Mouse (Mus musculus): Measurements from ENCODE around the gene Pcsk6.

Pcsk6 gene

DNA sequence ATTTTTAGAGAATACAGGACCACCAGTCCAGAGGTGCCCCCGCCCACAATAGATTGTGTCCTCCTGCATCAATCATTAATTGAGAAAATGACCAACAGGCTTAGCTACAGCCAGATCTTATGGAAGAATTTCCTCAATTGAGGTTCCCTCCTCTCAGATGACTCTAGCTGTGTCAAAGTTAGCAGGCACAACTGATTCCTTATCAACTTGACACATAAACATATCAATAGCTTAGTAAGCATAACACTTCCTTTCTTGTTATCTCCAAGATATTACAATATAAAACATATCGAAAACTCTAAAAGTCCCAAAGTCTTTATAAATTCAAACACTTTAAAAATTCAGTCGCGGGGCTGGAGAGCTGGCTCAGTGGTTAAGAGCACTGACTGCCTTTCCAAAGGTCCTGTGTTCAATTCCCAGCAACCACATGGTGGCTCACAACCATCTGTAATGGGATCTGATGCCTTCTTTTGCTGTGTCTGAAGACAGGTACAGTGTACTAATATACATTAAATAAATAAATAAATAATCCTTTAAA lies 192.5 kb downstream of the Pcsk6 start:
- WGBS = 88% methylated on average over 4 of the region's 4 CpGs

DNA sequence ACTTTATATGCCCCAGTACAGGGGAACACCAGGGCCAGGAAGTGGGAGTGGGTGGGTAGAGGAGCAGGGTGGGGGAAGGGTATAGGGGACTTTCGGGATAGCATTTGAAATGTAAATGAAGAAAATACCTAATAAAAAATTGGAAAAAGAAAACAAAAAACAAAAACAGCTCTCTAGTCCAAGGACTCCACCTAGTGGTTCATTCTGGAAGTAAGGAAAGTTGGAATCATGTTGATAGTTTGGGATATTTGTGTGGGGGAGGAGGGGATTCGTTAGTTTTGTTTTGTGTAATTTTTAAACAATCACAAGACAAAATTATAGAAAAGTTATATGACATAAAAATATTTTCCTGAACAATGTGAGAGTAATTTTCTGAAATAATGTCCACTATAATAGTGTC lies 193.8 kb downstream of the Pcsk6 start:
- 1% methylated on average over 2 of the region's 2 CpGs for WGBS

DNA sequence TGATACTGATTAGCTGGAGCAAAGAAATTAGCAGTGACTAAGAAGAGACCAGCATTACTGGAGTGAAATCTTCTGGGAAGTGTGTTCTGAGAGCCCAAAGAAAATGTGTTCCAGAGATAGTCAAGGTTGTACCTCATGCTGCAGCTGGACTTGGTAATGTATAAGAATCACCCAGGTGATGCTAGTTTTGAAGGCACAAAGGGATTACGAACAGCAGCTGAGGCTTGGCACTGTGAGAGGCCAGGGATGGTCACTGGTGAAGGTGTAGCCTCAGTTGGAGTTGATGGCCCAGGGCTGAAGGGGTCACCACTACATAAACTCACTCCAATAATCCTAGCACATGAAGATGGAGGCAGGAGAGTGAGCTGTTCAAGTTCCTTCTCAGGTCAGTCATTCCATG lies 197.2 kb downstream of the Pcsk6 start, which contains the start of gene Snrpa1:
TSS of gene Snrpa1 (plus strand) at position 301 of the 400 bp plus-strand sequence.
- WGBS = 89% methylated on average over 1 of the region's 1 CpGs

DNA sequence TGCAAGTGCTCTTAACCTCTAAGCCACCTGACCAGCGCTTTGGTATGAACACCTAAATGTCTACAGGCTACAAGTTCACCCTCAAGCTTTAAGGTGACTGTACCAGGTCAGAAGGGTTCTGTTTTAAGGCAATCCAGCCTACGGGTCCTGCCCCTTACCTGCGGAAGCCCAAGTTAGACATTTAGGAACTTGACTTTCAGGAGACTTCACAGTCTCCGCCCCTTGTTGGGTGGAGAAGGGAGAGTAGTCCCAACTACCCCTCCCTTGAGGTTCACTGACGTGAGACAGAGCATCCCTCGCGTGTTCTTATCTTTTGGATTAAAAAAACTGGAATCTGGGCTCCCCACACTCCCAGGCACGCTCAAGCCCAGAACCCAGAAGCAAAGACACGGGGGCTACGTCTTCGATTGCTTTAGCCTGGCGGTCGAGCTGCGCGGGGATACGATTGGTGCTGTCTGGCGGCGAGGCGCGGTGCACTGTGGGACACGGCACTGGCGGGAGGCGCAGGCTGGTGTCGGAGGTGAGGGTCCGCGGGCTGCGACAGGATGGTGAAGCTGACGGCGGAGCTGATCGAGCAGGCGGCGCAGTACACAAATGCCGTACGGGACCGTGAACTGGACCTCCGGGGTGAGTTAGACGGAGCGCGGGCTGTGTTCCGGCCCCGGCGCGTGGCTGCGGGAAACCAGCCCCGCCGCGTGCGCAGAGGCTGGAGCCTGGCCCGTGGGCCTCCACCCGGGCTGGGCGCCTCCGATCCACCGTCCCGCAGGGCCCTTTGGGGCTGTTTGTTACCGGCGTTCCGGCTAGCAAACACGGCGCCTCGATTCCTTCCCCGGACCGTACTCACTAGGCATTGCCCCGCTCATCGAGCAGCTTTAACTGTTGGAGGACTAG lies 198.8 kb downstream of the Pcsk6 start:
- 1% methylated on average over 64 of the region's 64 CpGs for WGBS

DNA sequence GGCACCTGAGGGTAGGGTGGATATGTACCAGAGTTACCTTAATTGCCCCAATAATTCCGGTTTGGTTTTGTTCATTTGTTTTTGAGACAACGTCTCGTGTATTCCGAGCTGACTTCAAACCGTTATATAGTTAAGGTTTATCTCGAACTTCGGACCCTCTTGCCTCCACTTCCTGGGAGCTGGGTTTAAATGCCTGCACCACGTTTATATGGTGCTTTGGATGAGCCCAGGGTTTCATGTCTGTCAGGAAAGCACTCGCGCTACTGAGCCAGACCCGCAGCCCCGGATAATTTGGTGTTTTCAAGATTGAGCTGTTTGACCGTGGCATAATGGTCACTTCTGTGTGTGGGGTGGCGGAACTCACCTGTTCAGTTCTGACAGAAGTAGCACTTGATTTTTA lies 199.5 kb downstream of the Pcsk6 start:
- WGBS = 1% methylated on average over 14 of the region's 14 CpGs

DNA sequence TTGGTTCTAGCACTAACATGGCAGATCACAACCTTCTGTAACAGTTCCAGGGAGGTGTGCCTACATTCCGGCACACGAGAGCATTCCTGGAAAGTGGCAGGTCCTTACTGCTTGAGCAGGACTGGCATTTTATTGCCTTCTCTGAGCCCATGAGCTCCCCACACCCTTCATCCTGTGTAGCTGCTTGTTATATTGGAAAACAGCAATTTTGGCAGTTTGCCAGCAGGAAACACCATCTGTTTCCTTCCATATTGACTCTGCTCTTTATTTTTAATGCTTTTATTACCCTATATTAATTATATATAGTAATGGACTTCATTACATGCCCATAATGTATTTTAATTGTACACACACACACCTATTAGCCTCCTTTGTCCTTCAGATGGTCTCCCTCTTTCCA lies 214.9 kb downstream of the Pcsk6 start:
- WGBS = 66% methylated on average over 2 of the region's 2 CpGs

DNA sequence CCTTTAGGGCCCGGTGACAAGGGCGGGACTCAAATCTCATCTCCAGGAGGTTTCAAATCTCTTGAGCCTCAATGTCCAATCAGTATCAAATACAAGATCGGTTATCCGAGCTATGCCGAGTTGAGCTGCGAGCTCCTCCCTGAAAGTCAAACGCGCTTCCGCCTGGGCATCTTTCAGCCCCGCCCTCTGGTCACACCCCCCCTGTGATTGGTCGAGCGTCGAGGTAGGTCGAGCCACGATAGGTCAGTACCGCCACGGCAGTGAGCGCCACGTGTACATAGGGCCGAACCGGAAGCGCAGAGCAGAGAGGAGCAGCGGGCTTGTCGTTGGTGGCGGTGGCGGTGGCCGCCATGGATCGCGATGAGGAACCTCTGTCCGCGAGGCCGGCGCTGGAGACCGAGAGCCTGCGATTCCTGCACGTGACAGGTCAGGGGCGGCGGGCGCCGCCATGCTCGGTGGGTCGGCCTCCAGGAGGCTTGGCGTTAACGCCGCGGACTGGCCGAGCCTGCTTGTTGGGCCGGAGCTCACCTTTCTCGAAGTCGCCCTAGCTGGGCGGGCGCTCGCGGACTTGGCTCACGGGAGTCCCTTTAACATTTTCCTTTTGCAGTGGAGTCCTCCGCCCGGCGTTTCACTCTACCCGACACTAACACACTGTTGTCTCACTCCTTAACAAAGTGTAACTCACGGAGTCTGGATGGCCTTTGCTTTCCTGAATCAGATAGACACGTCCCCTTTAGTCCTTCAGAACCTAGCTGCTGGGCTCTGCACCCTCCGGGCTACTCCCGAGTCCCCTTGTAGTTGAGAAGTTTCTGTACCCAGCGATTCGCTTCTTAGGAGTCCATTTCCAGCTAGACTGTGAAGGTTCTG lies 218.1 kb downstream of the Pcsk6 start, which contains the start of gene Selenos:
TSS of gene Selenos (plus strand) at position 286 of the 867 bp plus-strand sequence.
- under 1% methylated on average over 65 of the region's 65 CpGs for WGBS

DNA sequence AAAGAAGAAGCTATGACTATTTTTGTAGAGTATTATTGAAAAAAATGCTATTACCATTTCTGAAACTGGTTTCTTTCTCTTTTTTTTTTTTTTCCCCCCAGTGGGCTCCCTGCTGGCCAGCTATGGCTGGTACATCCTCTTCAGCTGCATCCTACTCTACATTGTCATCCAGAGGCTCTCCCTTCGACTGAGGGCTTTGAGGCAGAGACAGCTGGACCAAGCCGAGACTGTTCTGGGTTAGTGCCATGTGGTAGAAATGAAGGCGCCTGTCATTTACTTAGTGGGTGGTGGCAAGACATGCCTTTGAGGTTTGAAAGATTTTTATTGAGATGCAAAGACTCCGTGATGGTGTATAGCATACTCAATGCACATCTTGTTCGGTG lies 218.7 kb downstream of the Pcsk6 start:
- WGBS = 25% methylated on average over 5 of the region's 5 CpGs

DNA sequence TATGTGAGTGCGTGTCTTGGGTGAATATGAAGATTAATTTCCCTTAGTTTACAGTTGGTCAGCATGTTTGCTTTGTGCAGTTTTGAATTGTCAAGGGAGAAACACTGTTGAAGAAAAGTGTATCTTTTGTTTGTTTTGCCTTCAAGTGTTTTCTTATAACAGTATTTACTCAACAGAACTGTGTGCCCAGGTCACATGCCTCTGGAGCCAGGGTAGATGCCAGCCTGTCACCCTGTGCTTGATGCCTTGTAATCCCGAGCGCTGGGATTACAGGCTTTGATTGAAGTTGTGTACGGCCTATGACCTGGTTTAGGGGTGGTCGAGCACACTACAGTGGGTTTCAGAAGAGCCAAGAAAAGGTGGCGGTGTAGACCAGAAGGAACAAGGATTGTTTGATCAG lies 222.2 kb downstream of the Pcsk6 start:
- 90% methylated on average over 6 of the region's 6 CpGs for WGBS

DNA sequence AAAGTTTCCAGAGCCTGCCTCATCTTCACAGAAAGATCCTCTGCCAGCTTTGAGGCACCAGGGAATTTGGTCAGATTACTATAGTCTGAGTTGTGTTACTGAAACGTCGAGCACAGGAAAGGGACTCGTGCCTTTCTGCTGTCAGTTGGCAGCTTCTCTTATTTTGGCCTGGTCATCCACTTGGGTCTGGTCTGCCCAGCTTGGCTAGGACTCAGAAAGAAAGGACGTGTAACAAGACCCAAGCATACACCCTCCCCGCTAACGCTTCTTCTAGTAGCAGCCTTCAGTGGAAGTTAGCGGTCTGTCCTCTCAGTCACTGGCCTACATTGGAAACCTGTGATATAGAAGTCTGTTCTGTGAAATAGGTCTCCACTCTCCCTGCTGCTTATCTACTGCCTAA lies 223.0 kb downstream of the Pcsk6 start:
- 65% methylated on average over 7 of the region's 7 CpGs for WGBS

DNA sequence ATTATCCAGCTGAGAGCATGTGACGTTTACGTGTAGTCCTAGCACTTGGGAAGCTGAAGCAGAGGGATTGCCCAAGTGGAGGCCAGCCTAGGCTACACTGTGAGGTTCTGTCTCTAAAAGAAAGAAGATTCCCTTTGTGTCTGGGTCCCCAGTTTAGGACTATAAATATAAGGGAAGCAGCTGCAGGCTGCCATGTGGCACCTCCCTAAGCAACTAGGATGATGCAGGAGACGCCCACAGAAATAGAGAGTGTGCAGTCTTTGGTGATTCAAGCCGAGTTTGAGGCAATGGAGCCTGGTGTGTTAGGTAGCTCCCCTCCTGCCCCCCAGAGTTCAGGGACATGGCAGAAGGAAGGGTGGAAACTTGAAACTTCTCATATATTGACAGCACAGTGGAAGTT lies 226.1 kb downstream of the Pcsk6 start:
- WGBS = 51% methylated on average over 4 of the region's 4 CpGs

DNA sequence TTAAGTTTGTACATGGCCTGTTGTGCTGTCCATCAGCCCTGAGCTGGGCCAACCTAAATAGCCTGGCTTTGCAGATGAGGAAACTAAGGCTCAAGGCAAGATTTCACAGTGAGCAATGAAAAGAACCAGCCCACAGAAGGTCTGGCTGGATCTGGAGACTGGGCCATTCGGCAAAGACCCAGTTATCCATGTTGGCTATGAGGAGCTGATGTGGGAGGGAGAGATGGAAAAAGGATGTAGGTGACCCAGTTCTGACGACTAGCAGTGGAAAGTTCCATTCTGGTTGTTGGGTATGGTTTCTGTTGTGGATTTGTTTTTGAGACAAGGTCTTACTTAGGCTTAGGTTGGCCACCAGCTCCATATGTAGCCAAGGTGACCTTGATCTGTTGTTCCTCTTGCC lies 226.5 kb downstream of the Pcsk6 start:
- 48% methylated on average over 2 of the region's 2 CpGs for WGBS

DNA sequence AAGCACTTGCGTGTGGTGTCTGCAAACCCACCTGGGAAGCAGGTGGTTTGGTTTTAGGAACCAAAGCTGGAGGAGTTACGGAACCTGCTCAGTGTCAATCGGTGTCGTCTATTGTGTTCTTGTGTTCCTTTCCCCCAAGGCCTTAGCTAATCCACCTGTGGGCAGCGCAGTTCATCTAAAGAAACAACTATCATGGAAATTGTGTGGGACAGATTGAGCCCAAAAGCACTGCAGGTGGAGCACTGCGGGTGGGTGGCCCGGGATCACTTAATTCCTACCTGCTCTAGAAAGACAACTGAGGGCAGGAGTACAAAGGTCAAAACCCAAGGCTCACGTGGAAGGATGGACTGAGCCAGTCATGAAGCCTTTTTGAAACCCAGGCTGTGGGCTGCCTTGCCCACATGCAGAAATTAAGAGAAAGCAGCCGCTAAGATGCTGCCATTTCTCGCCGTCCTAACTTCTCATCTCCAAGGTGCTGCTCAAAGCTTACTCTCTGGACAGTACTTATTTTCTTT lies 229.2 kb downstream of the Pcsk6 start:
- WGBS = 84% methylated on average over 11 of the region's 11 CpGs

DNA sequence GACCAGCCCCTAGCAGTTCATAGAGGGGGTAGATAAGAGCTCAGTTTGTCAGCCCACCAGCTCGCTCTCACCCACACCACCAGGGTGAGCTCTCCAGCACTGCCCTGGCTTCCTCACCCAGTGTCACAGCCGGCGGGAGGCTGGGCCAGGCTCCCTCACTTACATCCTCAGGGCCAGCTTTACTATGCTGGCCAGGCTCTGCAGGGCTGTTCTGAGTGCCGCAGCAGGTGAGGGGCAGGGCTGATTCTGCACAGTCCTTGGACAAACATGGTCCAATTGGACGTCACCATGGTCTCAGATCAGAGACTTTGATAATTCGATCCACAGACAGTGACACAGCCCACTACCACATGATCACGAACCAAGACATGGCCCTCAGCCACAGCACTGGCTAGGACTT lies 230.0 kb downstream of the Pcsk6 start:
- 90% methylated on average over 7 of the region's 7 CpGs for WGBS

DNA sequence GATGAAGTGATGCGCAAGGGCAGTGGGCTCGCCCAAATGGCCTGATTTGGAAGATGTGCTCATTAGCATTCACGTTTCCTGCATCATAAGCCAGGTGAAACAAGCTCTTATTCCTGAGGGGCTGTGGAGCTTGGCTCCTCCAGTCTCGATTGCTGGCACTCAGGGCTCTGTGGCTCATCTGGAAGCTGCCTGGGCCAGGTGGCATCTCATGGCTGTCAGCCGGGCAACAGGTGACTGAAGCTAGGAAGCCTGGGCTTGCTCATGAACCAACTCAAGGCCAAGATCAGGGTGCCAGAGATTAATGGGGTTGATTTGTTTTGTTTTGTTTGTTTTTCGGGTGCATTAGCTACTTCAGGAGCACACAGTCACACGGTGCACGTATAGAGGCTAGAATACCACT lies 231.1 kb downstream of the Pcsk6 start:
- WGBS = 90% methylated on average over 8 of the region's 8 CpGs

DNA sequence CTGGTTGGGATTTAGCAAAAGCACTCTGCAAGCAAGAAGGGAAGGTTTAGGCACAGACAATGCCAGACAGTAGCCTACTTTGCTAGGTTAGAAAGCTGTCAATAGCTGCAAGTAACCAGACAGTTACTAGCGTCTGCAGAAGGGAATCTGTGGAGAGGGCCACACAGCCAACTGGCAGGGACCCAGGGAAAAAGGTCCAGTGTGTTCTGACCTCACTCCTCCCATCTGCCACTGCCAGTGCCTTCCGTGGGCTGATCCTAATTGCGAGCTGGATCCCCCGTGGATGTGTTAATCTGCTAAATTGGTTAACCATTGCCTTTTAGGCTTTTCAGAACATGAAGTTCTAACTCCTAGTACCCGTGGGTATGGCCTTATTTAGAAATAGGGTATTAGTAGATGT lies 232.6 kb downstream of the Pcsk6 start:
- 52% methylated on average over 5 of the region's 5 CpGs for WGBS

DNA sequence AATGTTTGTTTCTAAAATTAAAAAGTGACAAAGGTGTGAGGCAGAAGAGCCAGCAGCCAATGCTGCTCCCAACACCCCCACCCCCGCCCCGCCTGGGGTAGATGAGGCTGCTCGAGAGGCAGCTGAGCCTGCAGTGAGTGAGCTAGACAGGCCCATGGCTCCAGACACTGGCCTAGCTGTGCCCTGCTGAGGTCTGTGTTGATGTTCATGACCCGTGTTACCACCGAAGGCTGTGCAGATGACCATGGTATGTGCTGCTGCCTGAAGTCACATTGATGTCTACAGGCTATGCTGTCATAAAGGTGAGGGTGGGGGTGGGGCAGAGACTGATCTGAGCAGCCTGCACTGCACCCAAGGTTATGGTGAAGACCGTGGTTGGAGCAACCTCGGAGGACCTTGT lies 237.3 kb downstream of the Pcsk6 start:
- 82% methylated on average over 7 of the region's 7 CpGs for WGBS

All from cerebral cortex, adult 2 months (tissue).